Mouse (Mus musculus) ES-E14 (cell line): ENCODE measurements around the gene Rnf227. TPM values are rescaled to one million over a fixed set of nuclear protein-coding genes. Genes with fewer than 3 reads are reported as not detected.

Source experiments
- DNase-seq: peaks from one replicate; pipeline ENCODE4 v3.0.0-alpha.2; 2013; ENCODE audit warnings: low read depth, low spot score
- H3K27ac ChIP-seq: 2 replicates; pipeline ENCODE4 v1.5.1; 2012; ENCODE audit warnings: low read depth, mild to moderate bottlenecking, low read length, moderate library complexity, mixed read lengths; ENCODE audit not compliant: poor library complexity, insufficient read depth, severe bottlenecking
- H3K36me3 ChIP-seq: 2 replicates; pipeline ENCODE4 v1.6.1; 2012; ENCODE audit warnings: mild to moderate bottlenecking, low read length, moderate library complexity, mixed read lengths; ENCODE audit not compliant: control insufficient read depth, poor library complexity, insufficient read depth, severe bottlenecking
- H3K4me1 ChIP-seq, 2 experiments: fragments of 150-350 bp in 1 of 2; sonication (generic) in 1 of 2; 2 replicates each; pipeline ENCODE4 v1.6.1; 2012; ENCODE audit warnings: low read length in 2 of 2, mild to moderate bottlenecking in 1 of 2, mixed read lengths in 1 of 2; ENCODE audit not compliant: control insufficient read depth in 2 of 2, insufficient read depth in 2 of 2, poor library complexity in 1 of 2
- H3K4me3 ChIP-seq, 2 experiments: fragments of 150-350 bp in 1 of 2; sonication (generic) in 1 of 2; 2 replicates each; pipeline ENCODE4 v1.5.1; 2012; ENCODE audit warnings: low read length in 2 of 2, low read depth in 1 of 2, mild to moderate bottlenecking in 1 of 2, mixed read lengths in 1 of 2; ENCODE audit not compliant: insufficient read depth in 1 of 2, poor library complexity in 1 of 2, severe bottlenecking in 1 of 2
- H3K9ac ChIP-seq: 2 replicates; pipeline ENCODE4 v1.6.1; 2012; ENCODE audit warnings: low read depth, mild to moderate bottlenecking, low read length, mixed read lengths; ENCODE audit not compliant: poor library complexity, insufficient read depth, severe bottlenecking
- H3K9me3 ChIP-seq: fragments of 150-350 bp; sonication (generic); 2 replicates; pipeline ENCODE4 v1.6.1; 2012; ENCODE audit warnings: low read depth, mild to moderate bottlenecking, low read length; ENCODE audit not compliant: control insufficient read depth, insufficient read depth
- CHD2 ChIP-seq: IDR thresholded peaks from 2 replicates; pipeline ENCODE4 v1.6.1; 2014; ENCODE audit warnings: mild to moderate bottlenecking, low read depth, low read length, inconsistent platforms
- HCFC1 ChIP-seq: IDR thresholded peaks from 2 replicates; pipeline ENCODE4 v1.6.1; 2012; ENCODE audit warnings: low read length, inconsistent platforms, borderline replicate concordance; ENCODE audit not compliant: insufficient read depth
- MAFK ChIP-seq: IDR thresholded peaks from 2 replicates; pipeline ENCODE4 v1.6.1; 2014; ENCODE audit warnings: mild to moderate bottlenecking, low read depth, low read length, inconsistent platforms; ENCODE audit not compliant: insufficient read depth
- ZC3H11A ChIP-seq: IDR thresholded peaks from 2 replicates; pipeline ENCODE4 v1.6.1; 2012; ENCODE audit warnings: low read depth, mild to moderate bottlenecking, inconsistent platforms, low read length, borderline replicate concordance
- ZNF384 ChIP-seq: IDR thresholded peaks from 2 replicates; pipeline ENCODE4 v1.6.1; 2012; ENCODE audit warnings: low read depth, low read length, inconsistent platforms
- in situ Hi-C, 2 experiments: fragments of 600-800 bp; cut with MboI; formaldehyde crosslinking; loops; one replicate each; pipeline ENCODE4 v1.15.1; 2025; ENCODE audit warnings: low sequenced_read_pairs in 2 of 2, inconsistent platforms in 1 of 2; ENCODE audit not compliant: unreplicated experiment in 2 of 2
- total RNA-seq: library from RNA; depleted of rRNA; stranded (reverse); fragments of 300-350 nt; gene quantifications from 2 replicates; pipeline ENCODE4 v1.2.3, GENCODE M21; 2012

Rnf227 gene
- total RNA-seq, 1 experiment = 1.8 TPM

DNA sequence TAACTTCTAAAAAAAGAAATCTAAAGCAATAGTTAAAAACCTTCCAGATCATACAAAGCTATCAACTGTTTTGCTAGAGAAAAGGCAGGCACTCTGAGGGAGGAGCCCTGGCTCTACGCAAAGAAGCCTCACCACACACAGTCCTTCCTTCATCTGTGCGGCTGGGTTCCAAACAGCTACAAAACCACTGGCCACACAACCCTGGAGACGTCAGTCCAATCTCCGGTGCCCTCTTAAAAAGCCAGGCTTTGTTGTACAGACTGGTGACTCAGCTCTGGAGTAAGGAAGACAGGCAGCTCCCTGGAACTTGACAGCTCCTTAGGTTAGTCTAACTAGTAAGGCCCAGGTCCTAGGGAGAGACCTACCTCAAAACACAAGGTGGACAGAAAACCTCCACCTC lies 35.4 kb downstream of the Rnf227 start:
- in situ Hi-C loops = no loop called here

GRCm38 (mm10) chr11:69377766-69378165 lies 37.5 kb downstream of the Rnf227 start:
- in situ Hi-C loops = no loop called here
- no peaks in the 10 kb centered on the region for H3K9me3 ChIP-seq
- no peak overlapping the region for H3K9ac ChIP-seq
- no peaks in the 10 kb centered on the region for H3K36me3 ChIP-seq
- no peak overlapping the region for H3K27ac ChIP-seq
- no peak for TF ChIP-seq ZNF384
- no peak for TF ChIP-seq HCFC1
- TF ChIP-seq MAFK = no peak
- TF ChIP-seq ZC3H11A = no peak
- TF ChIP-seq CHD2 = no peak
- H3K4me1 ChIP-seq = no peaks in the 10 kb centered on the region
- no peak overlapping the region for H3K4me3 ChIP-seq
- DNase-seq = no peak

More for the DNA sequence above, 35.4 kb downstream of the Rnf227 start:
- no peak overlapping the region for H3K4me3 ChIP-seq
- no peaks in the 10 kb centered on the region for H3K36me3 ChIP-seq
- no peaks in the 10 kb centered on the region for H3K9me3 ChIP-seq
- H3K9ac ChIP-seq = no peak overlapping the region
- no peak for TF ChIP-seq ZC3H11A
- TF ChIP-seq HCFC1 = no peak
- no peak for TF ChIP-seq CHD2
- TF ChIP-seq MAFK = no peak
- no peak for TF ChIP-seq ZNF384
- no peak for DNase-seq
- H3K4me1 ChIP-seq = peaks cover 0 to 8% of the 10 kb centered on the region in 2 experiments; a peak in 2 of 4 replicates
- H3K27ac ChIP-seq = no peak overlapping the region

- Histone ChIP-seq H3K36me3 (no peaks in the 10 kb centered on the region), H3K27ac (no peak overlapping the region), H3K4me3 (no peak overlapping the region), H3K9ac (no peak overlapping the region), H3K4me1 (no peaks in the 10 kb centered on the region), H3K9me3 (no peaks in the 10 kb centered on the region)
- TF ChIP-seq CHD2 (no peak), HCFC1 (no peak), MAFK (no peak)
- DNase-seq = no peak
- in situ Hi-C loops = no loop called here
Measured at GRCm38 (mm10) chr11:69379600-69379999, 39.3 kb downstream of the Rnf227 start.

DNA sequence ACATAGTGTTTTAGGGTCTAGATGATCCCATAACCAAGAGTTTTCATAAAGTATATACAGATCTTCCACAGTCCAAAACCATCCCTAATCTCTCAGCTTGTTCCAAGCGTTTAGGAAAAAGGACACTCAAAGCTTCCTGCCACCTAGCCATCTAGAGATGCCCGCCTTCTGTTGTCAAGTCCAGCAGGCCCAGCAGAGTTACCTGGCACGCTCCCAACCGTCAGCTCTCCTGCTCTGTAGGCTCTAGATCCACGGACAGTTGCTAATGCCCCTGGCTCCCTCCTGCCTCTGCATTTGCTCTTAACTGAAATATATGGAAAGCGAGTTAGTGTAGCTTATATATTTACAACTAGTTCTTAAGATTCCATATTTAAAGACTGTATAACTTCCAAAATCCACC lies 41.1 kb downstream of the Rnf227 start:
- H3K9ac ChIP-seq = no peak overlapping the region
- no peak for DNase-seq
- no peaks in the 10 kb centered on the region for H3K36me3 ChIP-seq
- in situ Hi-C loops = loop anchor here (5.0 to 10.0 kb wide), 2 partner anchors 114 to 117 kb away; no protein-coding TSS in a partner anchor
- no peaks in the 10 kb centered on the region for H3K9me3 ChIP-seq
- no peak overlapping the region for H3K27ac ChIP-seq
- no peak overlapping the region for H3K4me3 ChIP-seq
- TF ChIP-seq ZC3H11A (no peak), ZNF384 (no peak), MAFK (no peak), HCFC1 (no peak), CHD2 (no peak)
- H3K4me1 ChIP-seq = no peaks in the 10 kb centered on the region

DNA sequence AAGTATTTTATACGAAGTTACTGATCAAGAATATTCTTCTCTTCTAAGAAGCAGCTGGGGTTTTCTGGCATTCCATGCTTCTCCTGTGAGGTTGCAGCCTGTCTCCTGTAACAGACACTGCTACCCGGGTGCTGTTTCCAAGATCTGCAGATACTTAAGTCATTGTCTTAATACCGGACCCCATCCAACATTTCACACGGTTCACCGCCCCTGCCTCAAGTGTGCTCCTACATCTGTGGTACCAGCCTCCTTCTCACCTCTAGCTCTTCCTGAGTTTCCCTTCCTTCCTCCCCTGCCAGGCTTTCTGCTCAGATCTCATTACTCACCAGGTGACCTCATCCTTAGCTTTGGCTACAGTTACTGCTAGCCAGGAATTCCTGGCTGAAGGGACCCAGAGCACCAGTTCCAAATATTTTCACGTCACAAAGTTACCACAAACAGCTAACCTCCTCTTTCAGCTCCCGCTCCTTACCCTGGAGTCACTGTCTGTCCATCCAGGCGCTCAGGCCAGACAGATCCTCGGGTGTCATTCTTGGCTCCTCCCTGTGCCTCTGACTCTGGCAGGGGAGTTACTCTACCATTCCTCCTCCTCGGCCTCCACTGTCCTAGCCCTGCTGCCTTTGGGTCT lies 42.3 kb downstream of the Rnf227 start:
- no peak overlapping the region for H3K4me3 ChIP-seq
- H3K4me1 ChIP-seq = no peaks in the 10 kb centered on the region
- H3K27ac ChIP-seq = no peak overlapping the region
- no peak overlapping the region for H3K9ac ChIP-seq
- no peak for TF ChIP-seq MAFK
- TF ChIP-seq HCFC1 = no peak
- TF ChIP-seq ZNF384 = no peak
- TF ChIP-seq ZC3H11A = no peak
- in situ Hi-C loops = loop anchor here (5.0 to 10.0 kb wide), 2 partner anchors 115 to 118 kb away; no protein-coding TSS in a partner anchor
- no peak for DNase-seq
- H3K36me3 ChIP-seq = no peaks in the 10 kb centered on the region
- H3K9me3 ChIP-seq = no peaks in the 10 kb centered on the region
